Mouse (Mus musculus) 3134 (cell line): ENCODE data around the gene Bola1.
"Not testable (repeated sequence)": the region's sequence is repeated elsewhere in the genome, so short reads cannot be mapped to it uniquely, and the experiment has no call there.

ENCODE experiments used
- DNase-seq: peaks from one replicate; pipeline ENCODE4 v3.0.0-alpha.2; 2011; ENCODE audit warnings: low spot score; ENCODE audit not compliant: insufficient read length; ENCODE audit errors: extremely low read depth

Gene Bola1

DNA sequence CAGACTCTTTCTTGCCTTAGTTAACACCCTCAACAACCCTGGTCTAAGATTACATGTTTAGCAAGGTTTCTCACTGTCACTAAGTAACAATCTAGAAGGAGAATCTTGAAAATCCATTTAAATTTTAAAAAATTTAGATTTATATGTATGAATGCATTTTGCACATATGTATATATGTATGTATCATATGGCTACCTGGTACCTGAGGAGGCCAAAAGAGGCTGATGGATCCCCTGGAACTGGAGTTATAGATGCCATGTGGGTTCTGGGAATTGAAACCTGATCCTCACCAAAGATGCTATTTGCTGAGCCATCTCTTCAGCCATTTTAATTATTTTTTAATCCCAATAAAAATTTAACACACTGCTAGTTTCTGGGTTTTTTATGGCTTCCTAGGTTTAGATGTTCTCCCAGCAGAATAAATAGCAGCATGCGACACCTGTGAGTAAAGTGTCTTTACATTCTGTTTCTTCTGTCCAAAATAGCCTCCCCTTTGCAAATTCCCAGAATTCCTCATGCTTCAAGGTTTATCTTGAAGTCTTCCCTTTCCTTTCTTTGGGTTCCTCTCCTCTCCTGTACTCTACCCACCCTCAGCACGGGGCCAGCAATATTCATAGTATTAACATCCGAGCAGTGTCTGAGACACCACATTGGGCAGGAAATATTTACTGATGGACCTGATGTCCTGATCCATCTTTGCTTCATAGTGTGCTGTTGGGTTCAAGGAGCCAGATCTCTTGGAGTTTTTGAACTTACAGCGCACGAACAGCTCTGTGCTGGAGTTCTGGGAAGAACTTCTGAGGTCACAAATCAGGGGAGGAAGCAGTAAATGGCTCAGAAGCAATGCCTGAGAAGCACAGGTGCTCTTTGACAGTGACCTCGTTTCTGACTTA, 28.9 kb upstream of the Bola1 start:
- DNase-seq: peak; percentile 49

DNA sequence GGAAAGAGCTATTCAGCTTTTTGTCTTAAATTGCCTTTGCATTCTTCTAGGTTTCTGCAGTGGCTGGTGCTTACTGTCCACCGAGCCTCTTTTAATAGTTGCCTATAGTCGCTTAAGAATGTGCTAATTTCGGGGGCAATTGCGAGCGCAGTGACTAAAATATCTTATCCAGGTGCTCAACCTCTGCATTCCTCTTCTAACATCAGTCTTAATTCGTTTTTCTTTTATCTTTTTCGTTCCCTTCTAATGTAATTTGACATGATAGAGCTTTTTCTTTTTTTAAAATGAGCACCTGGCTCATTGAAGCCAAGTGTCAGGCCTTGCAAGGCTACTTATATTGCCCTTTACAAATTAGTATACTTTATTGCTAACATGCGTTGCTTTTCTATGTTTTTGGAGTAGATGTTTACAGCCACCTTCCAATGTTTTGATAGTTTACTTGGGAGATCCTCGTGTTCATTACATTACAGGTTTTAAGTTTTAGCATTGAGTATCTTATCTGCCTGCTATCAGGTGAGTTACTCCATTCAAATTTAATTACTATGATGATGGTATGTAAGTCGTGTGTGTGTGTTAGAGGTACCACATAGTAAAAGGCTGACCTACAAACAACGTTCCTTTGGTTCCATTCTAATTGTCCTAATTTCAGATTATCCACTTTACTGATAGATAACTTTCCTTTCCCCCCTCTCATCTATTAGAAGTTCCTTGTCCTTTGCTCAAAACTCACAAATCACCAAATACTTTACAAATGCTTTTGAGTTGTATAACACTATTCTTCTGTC, 28.0 kb upstream of the Bola1 start:
- DNase-seq: peak; percentile 82

DNA sequence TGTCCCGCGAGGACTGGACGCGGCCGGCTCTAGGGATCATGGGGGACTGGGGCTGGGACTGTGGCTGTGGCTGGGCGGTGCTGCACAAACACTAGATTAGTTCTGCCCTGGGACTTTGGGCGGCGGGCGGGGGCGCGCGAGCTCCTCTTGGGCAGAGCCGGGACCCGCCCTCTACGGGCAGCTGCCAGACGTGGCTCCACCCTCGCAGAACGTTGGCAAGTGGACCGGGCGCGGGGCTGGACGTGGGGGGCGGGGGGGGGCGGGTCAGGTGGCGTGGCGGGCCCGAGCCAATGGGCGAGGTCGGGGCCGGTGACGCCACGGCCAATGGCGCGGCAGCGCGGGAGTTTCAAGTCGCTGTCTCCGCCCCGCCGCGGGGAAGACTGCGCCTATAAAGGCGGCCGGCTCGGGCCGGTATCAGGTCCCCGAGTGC, 26.9 kb upstream of the Bola1 start, which contains the start of gene Hist2h3c1:
Gene Hist2h3c1 (plus strand): TSS at position 259 of the 430 bp plus-strand sequence.
- not testable (repeated sequence) for DNase-seq

DNA sequence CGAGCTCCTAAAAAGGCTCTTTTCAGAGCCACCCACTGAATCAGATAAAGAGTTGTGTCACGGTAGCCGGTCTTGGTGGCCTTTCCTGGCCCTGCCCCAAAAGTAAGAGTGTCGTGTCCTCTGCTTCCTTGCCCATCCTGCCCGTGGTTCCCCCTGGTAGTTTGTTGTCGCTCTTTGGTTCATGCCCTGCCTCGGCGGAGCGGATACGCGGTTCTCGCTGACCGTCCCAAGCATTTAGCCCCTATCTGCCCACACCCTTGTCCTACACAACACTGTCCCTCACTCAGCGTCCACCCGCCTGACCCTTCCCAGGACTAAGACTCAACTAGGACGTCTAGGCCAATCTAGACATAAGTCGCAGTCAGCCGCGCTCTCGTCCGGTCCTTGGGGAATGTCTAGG, 26.5 kb upstream of the Bola1 start:
- DNase-seq: not testable (repeated sequence)

DNA sequence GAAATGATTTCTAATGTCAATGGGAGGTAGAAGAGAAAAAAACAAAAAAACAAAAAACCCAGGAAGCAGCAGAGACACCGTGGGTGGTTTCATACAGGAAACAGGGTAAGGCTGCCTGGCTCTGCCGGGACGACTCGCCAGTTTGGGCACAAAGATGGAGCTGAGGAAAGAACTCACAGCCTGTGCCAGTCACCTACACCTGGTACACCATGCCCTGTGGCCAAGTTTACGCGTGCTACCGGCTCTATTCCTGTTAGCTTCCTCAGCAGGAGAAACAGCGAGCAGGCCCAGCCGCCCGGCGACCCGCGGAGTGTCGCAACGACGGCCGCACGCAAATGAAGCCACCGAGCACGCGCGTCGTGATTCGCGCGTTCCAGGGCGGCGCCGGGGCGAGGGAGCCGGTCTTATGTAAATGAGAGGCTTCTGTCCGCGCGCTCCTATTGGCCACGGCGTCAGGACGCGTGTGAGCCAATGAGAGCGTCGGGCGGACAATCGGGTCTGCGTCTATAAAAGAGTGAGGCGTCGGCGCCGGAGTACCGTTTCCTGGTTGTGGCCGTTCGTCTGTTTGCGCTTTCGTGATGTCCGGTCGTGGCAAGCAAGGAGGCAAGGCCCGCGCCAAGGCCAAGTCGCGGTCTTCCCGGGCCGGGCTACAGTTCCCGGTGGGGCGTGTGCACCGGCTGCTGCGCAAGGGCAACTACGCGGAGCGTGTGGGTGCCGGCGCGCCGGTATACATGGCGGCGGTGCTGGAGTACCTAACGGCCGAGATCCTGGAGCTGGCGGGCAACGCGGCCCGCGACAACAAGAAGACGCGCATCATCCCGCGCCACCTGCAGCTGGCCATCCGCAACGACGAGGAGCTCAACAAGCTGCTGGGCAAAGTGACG, 25.7 kb upstream of the Bola1 start, which contains the start of gene Hist2h2aa1:
Gene Hist2h2aa1 (plus strand): TSS at position 495 of the 884 bp plus-strand sequence.
- DNase-seq: peak; percentile 98

DNA sequence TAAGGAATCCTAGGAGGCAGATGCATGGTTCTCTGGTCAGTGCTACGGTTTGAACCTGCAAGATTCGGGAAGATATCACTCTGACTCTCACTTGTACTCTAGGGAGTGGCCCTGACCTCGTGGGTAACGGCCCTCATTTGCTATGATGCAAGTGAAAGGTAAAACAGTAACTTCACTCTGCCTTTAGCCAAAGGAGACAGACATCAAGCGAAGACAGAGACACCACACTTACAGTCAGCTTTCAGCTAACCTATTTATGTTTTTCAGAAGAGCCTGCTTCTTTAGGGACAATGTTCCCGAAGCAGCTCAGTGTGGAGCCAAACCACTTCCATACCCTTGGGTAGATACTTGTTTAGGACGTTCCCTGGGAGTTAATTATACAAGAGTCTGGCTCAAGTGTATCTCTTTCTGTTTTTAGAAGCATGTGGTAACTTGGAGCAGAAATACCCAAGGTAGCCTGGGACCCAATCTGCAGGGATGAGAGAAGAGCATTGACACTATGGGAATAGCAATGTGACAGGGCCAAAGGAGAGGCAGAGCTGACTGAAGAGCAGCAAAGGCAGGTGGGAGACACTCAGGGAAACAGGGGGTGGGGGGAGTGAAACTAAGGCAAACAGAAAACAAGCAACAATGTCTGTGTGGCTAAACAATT, 24.5 kb upstream of the Bola1 start:
- DNase-seq: peak; percentile 31

DNA sequence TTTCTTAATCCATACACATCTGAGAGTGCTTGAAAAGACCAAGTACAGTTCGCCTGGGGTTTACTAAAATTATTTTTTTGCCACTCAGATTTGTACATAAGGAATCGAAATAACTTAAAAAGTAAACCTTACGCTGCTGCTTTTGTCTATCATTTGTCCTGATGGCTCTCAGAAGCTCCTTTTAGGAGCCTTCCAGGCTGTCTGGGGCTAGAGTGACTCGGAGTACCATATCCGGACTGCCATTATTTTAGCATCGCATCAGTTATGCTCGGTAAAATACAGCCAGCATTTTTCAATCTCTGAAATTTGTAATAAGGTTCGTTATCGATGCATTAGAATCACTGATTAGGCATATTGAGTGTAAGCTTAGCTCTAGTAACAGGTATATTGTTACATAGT, 21.3 kb upstream of the Bola1 start:
- DNase-seq: no peak

DNA sequence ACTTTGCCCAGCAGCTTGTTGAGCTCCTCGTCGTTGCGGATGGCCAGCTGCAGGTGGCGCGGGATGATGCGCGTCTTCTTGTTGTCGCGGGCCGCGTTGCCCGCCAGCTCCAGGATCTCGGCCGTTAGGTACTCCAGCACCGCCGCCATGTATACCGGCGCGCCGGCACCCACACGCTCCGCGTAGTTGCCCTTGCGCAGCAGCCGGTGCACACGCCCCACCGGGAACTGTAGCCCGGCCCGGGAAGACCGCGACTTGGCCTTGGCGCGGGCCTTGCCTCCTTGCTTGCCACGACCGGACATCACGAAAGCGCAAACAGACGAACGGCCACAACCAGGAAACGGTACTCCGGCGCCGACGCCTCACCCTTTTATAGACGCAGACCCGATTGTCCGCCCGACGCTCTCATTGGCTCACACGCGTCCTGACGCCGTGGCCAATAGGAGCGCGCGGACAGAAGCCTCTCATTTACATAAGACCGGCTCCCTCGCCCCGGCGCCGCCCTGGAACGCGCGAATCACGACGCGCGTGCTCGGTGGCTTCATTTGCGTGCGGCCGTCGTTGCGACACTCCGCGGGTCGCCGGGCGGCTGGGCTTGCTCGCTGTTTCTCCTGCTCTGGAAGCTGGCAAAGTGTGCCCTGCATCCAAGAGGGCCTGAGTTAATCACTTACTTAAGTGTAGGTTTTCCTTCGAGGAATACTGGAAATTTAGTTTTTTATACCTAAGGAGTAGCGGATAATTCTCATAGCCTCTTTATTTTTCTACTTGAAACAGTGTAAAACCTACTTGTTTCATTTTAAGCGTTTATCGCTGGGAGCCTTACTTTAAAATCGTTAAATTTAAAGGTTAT, 20.7 kb upstream of the Bola1 start, which contains the start of gene Hist2h2aa2:
Gene Hist2h2aa2 (minus strand): TSS at position 328 of the 850 bp plus-strand sequence.
- peak; percentile 93 for DNase-seq

DNA sequence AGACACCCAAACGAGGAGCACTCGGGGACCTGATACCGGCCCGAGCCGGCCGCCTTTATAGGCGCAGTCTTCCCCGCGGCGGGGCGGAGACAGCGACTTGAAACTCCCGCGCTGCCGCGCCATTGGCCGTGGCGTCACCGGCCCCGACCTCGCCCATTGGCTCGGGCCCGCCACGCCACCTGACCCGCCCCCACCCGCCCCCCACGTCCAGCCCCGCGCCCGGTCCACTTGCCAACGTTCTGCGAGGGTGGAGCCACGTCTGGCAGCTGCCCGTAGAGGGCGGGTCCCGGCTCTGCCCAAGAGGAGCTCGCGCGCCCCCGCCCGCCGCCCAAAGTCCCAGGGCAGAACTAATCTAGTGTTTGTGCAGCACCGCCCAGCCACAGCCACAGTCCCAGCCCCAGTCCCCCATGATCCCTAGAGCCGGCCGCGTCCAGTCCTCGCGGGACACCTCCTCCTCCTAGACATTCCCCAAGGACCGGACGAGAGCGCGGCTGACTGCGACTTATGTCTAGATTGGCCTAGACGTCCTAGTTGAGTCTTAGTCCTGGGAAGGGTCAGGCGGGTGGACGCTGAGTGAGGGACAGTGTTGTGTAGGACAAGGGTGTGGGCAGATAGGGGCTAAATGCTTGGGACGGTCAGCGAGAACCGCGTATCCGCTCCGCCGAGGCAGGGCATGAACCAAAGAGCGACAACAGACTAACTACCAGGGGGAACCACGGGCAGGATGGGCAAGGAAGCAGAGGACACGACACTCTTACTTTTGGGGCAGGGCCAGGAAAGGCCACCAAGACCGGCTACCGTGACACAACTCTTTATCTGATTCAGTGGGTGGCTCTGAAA, 19.7 kb upstream of the Bola1 start, which contains the start of gene Hist2h3c2:
Gene Hist2h3c2 (minus strand): TSS at position 174 of the 840 bp plus-strand sequence.
- not testable (repeated sequence) for DNase-seq

DNA sequence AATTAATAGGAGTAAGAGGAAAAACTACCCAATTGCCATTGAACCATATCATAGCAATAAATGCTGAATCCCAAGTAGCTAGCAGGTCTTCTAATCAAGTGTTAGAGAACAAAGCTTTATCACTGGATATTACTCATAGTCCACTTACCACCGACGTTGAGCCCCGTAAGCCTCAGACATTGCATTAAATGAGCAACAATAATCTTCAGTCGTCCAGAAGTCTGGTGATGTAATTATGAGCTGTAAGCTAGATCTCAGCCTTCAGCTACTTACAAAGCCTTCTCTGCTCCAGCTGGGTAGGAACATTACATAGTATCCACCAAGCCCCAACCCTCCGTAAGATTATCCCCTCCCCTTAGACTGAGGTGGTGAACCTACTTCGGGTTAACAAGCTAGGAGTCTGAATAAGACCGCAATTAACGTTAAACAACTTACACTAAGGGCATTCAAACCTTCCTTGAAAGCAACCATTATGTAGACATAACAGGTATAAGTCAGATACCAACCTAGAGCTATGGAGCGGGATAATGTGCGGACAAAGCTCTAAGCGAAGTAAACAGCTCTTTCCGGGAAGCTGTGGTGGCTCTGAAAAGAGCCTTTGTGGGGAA, 18.5 kb upstream of the Bola1 start:
- peak; percentile 83 for DNase-seq

DNA sequence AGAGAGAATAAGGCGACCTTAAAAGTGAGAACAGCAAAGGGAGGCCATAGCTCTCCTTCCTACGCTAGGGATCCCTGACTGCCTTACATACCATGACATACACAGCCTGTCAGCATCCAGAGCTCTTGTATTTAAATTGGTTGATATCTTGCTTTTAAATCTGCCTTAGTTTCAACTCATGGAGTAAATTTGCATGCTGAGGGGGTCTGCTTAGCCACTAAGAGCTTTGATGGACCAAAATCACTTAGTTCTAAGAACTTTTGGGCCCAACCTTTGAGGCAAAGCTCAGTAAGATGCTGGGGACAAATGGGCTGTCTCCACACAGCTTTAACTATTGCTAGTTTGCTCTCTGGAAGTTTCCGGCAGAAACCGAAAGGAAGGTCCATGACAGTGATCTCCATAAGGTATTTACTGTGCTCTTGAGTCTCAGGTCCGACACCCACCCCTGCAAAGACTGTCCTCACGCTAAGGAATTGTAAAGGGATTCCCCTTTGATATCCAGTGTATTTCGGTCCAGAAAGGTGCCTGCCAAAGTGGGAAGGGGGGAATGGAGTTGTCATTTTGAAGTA, 17.9 kb upstream of the Bola1 start:
- peak; percentile 67 for DNase-seq

DNA sequence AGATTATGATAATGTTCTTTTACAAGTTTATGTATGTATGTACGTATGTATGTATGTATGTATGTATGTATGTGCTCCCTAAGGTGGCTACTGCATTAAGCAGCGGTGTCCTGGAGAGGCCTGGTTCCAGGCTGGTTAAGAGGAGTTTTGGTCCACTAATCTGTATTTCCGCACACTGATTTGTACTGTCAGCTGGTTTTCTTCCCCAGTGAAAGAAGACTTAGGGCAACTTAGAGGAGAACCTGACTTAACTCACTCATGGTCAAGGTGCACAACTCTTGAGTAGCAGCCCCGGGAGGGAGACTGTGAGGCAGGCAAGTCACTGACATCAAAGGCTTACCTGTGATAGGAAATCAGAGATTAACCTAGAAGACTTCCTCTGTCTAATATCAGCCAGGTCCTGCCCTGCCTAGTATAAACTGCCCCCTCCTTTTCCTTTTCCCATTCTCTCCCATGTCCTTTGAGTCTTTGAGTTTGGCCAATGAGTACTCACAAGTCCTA, 17.4 kb upstream of the Bola1 start:
- no peak for DNase-seq

DNA sequence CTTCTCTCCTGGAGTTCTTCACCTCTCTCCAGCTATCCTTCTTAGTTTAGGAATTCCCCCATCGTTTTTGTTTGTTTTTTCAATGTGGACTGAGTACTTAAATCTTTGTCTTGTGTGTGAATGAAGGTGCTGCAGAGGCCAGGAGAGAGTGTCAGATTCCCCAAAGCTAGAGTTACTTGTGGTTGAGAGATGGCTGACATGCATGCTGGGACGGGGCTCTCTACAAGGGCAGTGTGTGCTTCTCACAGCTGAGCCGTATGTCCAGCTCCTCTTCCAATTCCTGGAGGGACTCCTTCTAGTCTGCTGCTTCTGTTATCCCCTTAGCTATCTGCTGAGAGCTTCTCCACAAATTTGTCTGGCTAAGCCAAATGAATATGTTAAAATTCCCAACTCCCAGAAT, 16.3 kb upstream of the Bola1 start:
- DNase-seq: peak; percentile 40

DNA sequence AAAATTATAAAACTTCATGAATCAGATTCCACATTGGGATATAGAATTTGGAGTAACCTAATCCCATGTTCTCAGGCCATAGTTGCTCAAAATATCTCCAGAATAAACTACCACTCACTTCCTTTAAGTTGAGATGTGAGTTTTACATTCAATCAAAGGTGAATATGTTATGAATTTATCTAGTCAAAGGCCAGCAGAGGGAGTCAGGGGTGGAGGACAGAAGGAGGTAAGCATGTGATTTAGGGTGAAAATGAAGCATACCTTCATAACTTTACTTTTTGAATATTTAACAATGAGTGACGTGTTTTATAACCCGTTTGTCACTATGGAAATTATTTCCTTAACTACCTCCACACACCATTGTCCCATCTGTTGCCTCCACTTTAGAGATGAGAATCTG, 15.4 kb upstream of the Bola1 start:
- no peak for DNase-seq

DNA sequence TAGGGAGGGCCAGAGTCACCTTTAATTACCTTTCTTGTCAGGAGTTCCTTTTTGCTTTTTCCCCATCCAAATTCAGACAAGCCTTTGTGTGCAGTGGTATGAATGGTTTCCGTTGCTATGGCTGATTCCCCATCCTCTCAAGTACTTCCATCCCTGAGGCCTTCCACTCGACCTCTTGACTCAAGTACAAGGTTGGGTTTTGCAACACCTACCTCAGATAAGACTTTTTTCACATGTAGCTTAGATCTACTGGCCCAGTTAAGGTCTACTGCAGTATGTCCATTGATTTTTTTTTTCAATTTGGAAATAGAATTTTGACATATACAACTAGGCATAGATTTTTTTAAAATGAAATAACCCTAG, 12.2 kb upstream of the Bola1 start:
- no peak for DNase-seq

DNA sequence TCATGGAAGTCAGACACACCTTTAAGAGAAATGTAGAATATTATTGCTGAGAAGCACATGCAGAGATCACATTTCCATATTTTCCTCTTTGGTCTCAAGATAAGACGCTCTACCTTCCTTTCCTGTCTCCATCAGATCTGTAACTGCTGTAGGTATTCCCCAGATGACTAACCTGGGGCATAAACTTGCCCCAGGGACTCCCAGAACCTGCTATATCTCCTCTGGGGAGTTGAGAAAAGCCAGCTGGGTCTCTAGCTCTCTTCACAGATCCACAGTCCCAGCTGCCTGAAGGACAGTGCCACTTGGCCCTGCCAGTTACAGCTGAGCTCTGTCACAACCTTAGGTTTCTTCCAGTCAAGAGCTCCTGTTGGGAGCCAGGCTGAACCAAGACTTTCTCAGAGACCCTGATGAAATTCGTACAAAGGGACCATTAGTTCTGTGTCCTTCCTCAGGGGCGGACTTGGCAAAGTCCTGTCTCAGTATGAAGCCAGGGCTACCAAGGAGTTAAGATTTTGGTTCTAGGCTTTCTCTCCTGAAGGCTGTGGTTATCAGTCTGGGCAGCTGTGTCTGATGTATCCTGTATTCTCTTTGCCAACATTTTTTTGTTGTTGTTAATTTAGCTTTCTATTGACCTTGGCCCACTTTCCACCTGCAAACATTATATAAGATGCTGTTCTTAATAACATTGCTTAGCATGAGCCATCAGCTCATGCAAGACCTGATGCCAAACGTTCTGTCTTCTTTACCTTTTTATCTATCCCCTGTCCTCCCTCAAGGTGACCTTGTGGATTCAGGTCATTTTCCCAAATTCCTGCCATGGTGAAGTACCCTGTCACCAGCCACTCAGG, 11.6 kb upstream of the Bola1 start:
- no peak for DNase-seq
